Mouse (Mus musculus) embryonic facial prominence, embryonic 10.5 days (tissue): ENCODE data around the gene Adamts13. TPM values are rescaled to one million over a fixed set of nuclear protein-coding genes. Genes with fewer than 3 reads are reported as not detected.

Source experiments
- DNase-seq: peaks from one replicate; pipeline ENCODE4 v3.0.0-alpha.2; 2017; ENCODE audit warnings: low spot score
- H3K27ac ChIP-seq: fragments of 300-500 bp; sonication (generic); replicated peaks from 2 replicates; pipeline ENCODE4 v1.5.1; 2016; ENCODE audit warnings: mild to moderate bottlenecking
- H3K27me3 ChIP-seq: fragments of 300-500 bp; sonication (generic); replicated peaks from 2 replicates; pipeline ENCODE4 v1.6.1; 2016; ENCODE audit warnings: low read depth, mild to moderate bottlenecking; ENCODE audit not compliant: poor library complexity, severe bottlenecking
- H3K36me3 ChIP-seq: fragments of 300-500 bp; sonication (generic); replicated peaks from 2 replicates; pipeline ENCODE4 v1.6.1; 2016; ENCODE audit warnings: mild to moderate bottlenecking, moderate library complexity
- H3K4me1 ChIP-seq: fragments of 300-500 bp; sonication (generic); 2 replicates; pipeline ENCODE4 v1.6.1; 2016
- H3K4me3 ChIP-seq: fragments of 300-500 bp; sonication (generic); 2 replicates; pipeline ENCODE4 v1.5.1; 2016; ENCODE audit warnings: mild to moderate bottlenecking, moderate library complexity
- H3K9me3 ChIP-seq: fragments of 300-500 bp; sonication (generic); 2 replicates; pipeline ENCODE4 v1.6.1; 2016; ENCODE audit warnings: mild to moderate bottlenecking
- WGBS: fragments of 180-500 bp; shearing (Covaris S2); methylation state at CpG from one replicate; pipeline ENCODE4 v1.1.7; 2016; 5-methylcytosine and 5-hydroxymethylcytosine counted together
- polyA plus RNA-seq: library from polyadenylated mRNA; unstranded; fragments of >200 nt; fragmentation: Nextera tagmentation; extraction: Ambion mirVana; gene quantifications from 2 replicates; pipeline ENCODE4 v1.2.1, GENCODE M21; 2016

Gene Adamts13
- polyA plus RNA-seq, 1 experiment from 2014 or later = not detected

DNA sequence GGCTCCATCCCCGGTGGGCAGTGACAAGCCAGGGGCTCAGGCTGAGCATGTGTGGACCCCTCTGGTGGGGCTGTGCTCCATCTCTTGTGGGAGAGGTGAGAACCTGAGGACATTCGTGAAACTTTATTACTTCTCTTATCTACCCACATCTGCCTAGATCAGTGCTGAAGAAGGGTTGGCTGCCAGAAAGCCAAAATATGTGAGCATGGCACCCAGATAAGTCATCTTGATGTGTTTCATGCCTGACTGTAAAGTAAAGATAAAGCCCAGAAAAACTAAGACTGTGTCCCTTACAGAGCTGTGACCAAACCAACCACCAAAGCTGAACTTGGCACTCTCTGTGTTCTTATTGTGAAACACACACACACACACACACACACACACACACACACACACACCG, 20.7 kb downstream of the Adamts13 start:
- Histone ChIP-seq H3K36me3 (no peaks in the 10 kb centered on the region), H3K9me3 (no peaks in the 10 kb centered on the region), H3K27ac (no peak overlapping the region), H3K4me1 (no peaks in the 10 kb centered on the region), H3K4me3 (no peak overlapping the region), H3K27me3 (no peaks in the 10 kb centered on the region)
- WGBS = 83% methylated on average over 3 of the region's 3 CpGs
- DNase-seq = no peak

DNA sequence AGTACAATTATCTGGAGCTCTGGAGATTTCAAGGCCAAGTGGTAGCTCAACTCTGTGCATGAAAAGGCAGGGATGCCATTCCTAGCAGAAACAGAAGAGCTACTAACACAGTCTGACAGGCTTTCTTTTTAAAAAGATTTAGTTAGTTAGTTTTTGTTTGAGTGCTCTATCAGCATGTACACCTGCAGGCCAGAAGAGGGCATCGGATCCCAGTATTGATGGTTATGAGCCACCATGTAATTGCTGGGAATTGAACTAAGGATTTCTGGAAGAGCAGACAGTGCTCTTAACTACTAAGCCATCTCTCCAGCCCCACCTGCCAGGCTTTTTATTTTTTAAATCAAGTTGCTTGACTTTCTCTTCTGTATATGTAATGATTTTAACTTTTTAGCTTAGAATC, 24.3 kb downstream of the Adamts13 start:
- no peaks in the 10 kb centered on the region for H3K36me3 ChIP-seq

DNA sequence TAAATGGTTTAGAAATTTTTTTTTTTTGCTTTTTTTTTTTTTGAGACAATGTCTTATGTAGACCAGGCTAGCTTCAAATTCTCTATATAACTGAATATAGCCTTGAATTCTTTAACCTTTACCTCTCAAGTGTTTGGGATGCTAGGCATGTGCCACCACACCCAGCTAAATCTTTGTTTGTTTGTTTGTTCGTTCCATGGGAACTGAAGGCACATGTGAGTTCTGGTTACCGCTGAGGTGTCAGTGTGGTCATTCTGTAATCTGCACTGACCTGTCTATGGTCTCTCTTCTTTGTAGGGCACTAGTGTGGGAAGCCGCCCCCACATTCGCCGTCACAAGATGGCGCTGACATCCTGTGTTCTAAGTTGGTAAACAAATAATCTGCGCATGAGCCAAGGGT, 24.8 kb downstream of the Adamts13 start:
- no peaks in the 10 kb centered on the region for H3K9me3 ChIP-seq
- H3K4me1 ChIP-seq = no peaks in the 10 kb centered on the region
- H3K27me3 ChIP-seq = no peaks in the 10 kb centered on the region
- H3K27ac ChIP-seq = no peak overlapping the region
- whole genome bisulfite sequencing = 91% methylated on average over 7 of the region's 7 CpGs
- no peak for DNase-seq
- no peaks in the 10 kb centered on the region for H3K36me3 ChIP-seq
- no peak overlapping the region for H3K4me3 ChIP-seq

More for the DNA sequence above, 24.3 kb downstream of the Adamts13 start:
- no peak overlapping the region for H3K27ac ChIP-seq
- no peak for DNase-seq
- no peaks in the 10 kb centered on the region for H3K9me3 ChIP-seq
- H3K27me3 ChIP-seq = no peaks in the 10 kb centered on the region
- WGBS = 82% methylated on average over 1 of the region's 1 CpGs
- no peak overlapping the region for H3K4me3 ChIP-seq
- no peaks in the 10 kb centered on the region for H3K4me1 ChIP-seq

DNA sequence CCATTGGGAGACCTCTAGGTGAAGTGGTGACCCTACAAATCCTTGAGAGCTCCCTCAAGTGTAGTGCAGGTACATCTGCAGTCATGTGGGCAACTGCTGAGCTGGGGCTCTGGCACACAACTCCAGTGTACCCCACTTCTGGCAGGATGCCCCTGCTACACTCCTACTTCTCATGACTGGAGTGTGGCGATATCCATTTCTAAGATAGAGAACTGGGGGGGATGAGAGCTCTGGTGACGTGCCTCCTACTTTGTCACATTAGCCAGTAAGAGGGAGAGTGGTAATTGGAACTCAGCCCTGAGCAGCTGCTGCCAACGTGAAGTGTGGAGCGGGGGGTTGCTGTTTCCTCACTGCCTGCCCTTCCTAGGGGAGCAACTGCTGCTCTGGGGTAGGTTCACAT, 33.0 kb downstream of the Adamts13 start:
- H3K27me3 ChIP-seq = peaks cover 11% of the 10 kb centered on the region; the same call in 1 of the 2 replicates
- H3K4me1 ChIP-seq = peaks cover 17% of the 10 kb centered on the region
- no peak overlapping the region for H3K27ac ChIP-seq
- H3K4me3 ChIP-seq = no peak overlapping the region
- no peaks in the 10 kb centered on the region for H3K9me3 ChIP-seq
- H3K36me3 ChIP-seq = no peaks in the 10 kb centered on the region
- no peak for DNase-seq
- WGBS = 72% methylated on average over 4 of the region's 4 CpGs

DNA sequence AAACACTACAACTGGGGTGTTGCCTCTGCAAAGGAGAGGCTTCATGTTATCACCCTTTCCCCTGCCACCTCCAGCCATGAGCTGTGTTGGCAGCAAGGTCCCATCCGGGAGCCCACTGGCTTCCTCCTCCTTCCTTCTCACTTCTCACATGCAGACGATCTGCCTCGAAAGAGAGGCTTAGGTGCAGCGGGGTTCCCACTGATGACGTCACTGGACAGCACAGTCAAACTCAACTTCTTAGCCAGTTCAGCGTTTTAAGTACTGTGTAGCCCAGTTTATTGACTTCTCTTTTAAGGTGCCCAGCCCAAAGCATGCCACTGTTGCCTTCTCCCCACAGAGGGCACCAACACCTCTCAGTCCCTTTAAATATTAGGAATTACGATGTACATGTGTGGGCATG, 34.5 kb downstream of the Adamts13 start:
- H3K36me3 ChIP-seq = peaks cover 7% of the 10 kb centered on the region
- DNase-seq = no peak
- no peaks in the 10 kb centered on the region for H3K9me3 ChIP-seq
- 78% methylated on average over 7 of the region's 7 CpGs for WGBS
- no peak overlapping the region for H3K27ac ChIP-seq
- no peak overlapping the region for H3K4me3 ChIP-seq
- peaks cover 26% of the 10 kb centered on the region for H3K4me1 ChIP-seq
- peaks cover 11% of the 10 kb centered on the region; the same call in 1 of the 2 replicates for H3K27me3 ChIP-seq

DNA sequence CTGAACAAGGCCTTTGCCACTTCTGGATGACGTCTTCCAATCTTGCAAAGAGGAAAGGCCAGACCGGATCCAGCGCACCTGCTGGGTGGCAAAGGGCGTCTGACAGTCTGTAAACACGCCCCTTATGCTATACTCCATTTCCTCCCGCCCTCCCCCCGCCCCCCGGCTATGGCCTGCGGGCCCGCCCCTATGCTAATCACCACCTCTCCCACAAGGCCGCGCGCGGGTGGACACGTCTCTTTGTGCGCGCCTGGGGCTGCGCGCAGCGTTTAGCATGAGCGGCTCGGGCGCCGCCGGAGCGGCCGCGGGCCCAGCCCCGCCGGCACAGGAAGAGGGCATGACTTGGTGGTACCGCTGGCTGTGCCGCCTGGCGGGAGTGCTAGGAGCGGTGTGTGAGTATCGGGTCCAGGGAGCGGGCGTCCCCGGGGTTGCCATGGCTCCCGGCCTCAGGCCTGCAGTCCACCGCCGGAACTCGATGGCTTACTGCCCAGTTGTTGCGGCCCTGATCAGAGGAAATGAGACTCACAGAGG, 36.6 kb downstream of the Adamts13 start, which contains the start of gene Cacfd1:
Gene Cacfd1, plus strand, starts transcription at position 213 of the 531 bp plus-strand sequence.
- peaks cover 26% of the 10 kb centered on the region for H3K4me1 ChIP-seq
- H3K27ac ChIP-seq = peak within 1 kb of the TSS; percentile 95
- under 1% methylated on average over 43 of the region's 43 CpGs for WGBS
- H3K27me3 ChIP-seq = peaks cover 11% of the 10 kb centered on the region; the same call in 1 of the 2 replicates
- peak; percentile 95 for DNase-seq
- H3K4me3 ChIP-seq = peak within 1 kb of the TSS; percentile 86
- H3K36me3 ChIP-seq = peaks cover 23% of the 10 kb centered on the region
- H3K9me3 ChIP-seq = no peaks in the 10 kb centered on the region

DNA sequence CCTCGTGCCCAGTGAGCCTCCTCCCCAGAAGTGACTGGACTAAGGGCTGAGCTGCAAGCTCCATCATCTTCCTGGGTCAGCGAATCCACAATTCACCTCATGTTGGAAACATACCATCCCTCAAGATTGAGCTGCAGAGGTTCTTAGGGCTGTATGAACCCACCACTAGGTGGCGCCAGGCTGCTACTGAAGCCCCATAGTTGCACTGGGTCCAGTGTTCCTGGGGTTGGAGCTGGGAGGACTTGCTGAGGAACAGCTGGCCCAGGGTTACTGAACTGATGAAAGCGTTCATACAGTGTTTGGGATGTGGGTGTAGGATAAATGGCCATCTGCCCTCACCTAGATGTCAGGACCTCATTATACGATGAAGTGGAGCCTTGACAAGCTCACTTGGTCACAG, 44.6 kb downstream of the Adamts13 start:
- no peak overlapping the region for H3K27ac ChIP-seq
- H3K36me3 ChIP-seq = peaks cover 86% of the 10 kb centered on the region
- 59% methylated on average over 5 of the region's 5 CpGs for WGBS
- peaks cover 6% of the 10 kb centered on the region for H3K4me1 ChIP-seq
- H3K4me3 ChIP-seq = no peak overlapping the region
- no peaks in the 10 kb centered on the region for H3K9me3 ChIP-seq
- H3K27me3 ChIP-seq = no peaks in the 10 kb centered on the region
- peak; percentile 77 for DNase-seq

DNA sequence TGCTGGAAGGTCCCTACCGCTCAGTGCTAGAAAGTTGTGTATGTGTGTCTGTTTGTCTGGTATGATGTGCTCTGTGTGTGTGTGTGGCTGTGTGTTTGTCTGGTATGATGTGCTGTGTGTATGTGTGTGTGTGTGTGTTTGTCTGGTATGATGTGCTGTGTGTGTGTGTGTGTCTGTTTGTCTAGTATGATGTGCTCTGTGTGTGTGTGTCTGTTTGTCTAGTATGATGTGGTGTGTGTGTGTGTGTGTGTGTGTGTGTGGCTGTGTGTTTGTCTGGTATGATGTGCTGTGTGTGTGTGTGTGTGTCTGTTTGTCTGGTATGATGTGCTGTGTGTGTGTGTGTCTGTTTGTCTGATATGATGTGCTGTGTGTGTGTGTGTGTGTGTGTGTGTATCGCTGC, 46.3 kb downstream of the Adamts13 start:
- no peaks in the 10 kb centered on the region for H3K9me3 ChIP-seq
- no peak for DNase-seq
- 89% methylated on average over 2 of the region's 2 CpGs for WGBS
- H3K36me3 ChIP-seq = peaks cover 72% of the 10 kb centered on the region
- H3K27ac ChIP-seq = no peak overlapping the region
- peaks cover 6% of the 10 kb centered on the region for H3K4me1 ChIP-seq
- H3K27me3 ChIP-seq = no peaks in the 10 kb centered on the region
- no peak overlapping the region for H3K4me3 ChIP-seq

DNA sequence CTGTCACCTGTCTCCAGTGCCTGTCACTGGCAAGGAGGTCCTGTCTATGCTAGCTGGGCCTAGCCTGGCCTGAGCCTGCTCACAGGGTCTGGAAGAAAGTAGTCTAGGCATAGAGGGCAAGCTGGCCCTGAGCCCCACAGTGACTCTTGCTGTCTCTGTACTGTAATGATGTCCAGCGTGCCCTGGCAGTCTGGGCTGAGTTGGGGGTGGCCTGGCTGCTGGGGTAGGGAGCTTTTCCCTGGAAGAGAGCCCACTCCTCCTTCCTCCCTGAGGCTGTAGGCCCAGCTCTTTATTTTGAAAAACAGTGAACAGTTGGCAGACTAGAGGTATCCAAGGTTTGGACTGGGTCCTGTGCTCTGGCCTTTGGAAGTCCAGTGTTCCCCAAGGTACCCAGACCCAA, 47.9 kb downstream of the Adamts13 start:
- DNase-seq = no peak
- Histone ChIP-seq H3K27ac (no peak overlapping the region), H3K36me3 (peaks cover 57% of the 10 kb centered on the region), H3K4me1 (peaks cover 6% of the 10 kb centered on the region), H3K27me3 (no peaks in the 10 kb centered on the region), H3K9me3 (no peaks in the 10 kb centered on the region), H3K4me3 (no peak overlapping the region)
- WGBS = 88% methylated on average over 1 of the region's 1 CpGs

DNA sequence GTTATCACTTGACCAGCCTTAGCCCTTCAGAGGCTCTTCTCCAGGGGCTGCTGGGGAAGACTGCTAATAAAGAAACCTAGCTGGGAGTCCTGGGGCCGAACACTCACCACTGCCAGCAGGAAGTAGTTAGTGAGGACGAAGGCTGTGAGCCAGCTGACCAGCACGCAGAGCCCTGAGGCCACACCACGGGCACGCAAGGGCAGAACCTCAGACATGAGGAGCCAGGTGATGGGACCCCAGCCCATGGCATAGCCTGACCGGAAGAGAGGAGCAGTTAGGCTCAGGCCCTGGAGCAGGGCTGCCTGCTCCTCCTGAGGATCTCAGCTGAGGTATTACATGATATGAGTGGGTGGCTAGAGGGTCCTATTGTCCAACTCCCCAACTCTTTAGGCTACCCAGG, 49.4 kb downstream of the Adamts13 start:
- peak; percentile 8 for DNase-seq

DNA sequence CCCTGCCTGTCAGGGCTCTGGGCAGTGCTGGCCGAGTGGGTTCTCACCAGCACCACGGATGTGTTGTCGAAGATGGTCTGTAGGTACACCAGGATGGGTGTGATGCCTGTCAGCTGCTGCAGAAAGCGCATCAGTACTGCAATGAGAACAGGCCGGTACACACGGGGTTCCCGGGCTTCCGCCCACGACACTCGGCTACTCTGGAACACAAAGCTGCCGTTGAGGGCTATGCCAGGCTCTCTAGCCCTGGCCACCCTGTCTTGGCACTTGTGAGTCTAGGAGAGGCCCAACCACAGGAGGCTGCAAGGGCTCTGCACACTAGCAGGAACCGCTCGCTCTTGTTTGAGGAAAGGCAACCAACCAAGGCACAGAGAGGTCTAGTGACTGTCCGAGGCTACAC, 50.9 kb downstream of the Adamts13 start:
- Histone ChIP-seq H3K27ac (no peak overlapping the region), H3K36me3 (peaks cover 26% of the 10 kb centered on the region), H3K27me3 (peaks cover 23% of the 10 kb centered on the region), H3K4me3 (no peak overlapping the region), H3K9me3 (no peaks in the 10 kb centered on the region), H3K4me1 (peaks cover 19% of the 10 kb centered on the region)
- 86% methylated on average over 14 of the region's 14 CpGs for whole genome bisulfite sequencing
- peak; percentile 8 for DNase-seq

More for the DNA sequence above, 49.4 kb downstream of the Adamts13 start:
- 64% methylated on average over 6 of the region's 6 CpGs for WGBS
- Histone ChIP-seq H3K27ac (no peak overlapping the region), H3K27me3 (peaks cover 10% of the 10 kb centered on the region), H3K4me1 (peaks cover 11% of the 10 kb centered on the region), H3K4me3 (no peak overlapping the region), H3K9me3 (no peaks in the 10 kb centered on the region), H3K36me3 (peaks cover 42% of the 10 kb centered on the region)

DNA sequence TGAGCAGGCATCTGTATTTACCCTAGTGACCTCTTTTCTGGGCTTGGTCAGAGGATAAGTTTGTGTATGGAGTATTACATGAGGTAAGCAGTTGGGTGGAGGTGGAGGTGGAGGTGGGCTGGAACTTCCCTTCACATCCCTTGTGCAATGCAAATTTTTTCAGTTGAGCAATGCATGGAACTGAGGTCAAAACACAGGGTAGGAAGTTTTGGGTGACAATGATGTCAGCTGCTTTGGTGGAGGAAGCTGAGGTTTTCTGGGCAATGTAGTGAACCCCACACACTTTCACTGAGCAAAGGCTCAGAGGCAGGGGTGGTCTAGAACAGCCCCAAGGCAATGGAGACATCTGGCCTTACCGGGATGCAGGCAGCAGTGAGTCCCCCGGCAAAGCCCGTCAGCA, 52.3 kb downstream of the Adamts13 start:
- Histone ChIP-seq H3K36me3 (peaks cover 12% of the 10 kb centered on the region), H3K4me1 (peaks cover 19% of the 10 kb centered on the region), H3K9me3 (no peaks in the 10 kb centered on the region), H3K4me3 (no peak overlapping the region), H3K27ac (no peak overlapping the region), H3K27me3 (peaks cover 32% of the 10 kb centered on the region)
- DNase-seq = no peak
- WGBS = 80% methylated on average over 3 of the region's 3 CpGs

DNA sequence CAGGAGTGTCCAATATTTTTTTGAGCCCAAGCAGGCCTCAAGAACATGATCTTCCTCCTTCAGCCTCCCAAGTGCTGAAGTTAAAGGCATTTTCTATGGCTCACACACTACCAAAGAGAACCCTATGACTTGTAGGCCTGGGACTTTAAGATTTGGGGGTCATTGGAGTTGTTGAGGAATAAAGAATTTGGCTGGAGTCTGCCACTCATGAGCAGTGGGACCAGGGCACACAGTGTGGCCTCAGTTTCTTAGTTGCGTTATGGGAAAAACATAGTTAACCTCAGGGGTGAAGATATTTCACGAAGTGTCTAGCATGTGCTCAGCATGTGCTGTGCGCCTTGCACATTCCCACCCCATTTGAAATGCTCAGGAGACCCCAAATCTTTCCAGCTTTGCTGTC, 53.1 kb downstream of the Adamts13 start:
- Histone ChIP-seq H3K4me1 (peaks cover 19% of the 10 kb centered on the region), H3K9me3 (no peaks in the 10 kb centered on the region), H3K27me3 (peaks cover 34% of the 10 kb centered on the region), H3K36me3 (peaks cover 4% of the 10 kb centered on the region; the same call in 1 of the 2 replicates), H3K4me3 (no peak overlapping the region), H3K27ac (no peak overlapping the region)
- 93% methylated on average over 3 of the region's 3 CpGs for WGBS
- no peak for DNase-seq
